Mouse (Mus musculus) heart, adult 9 months (tissue): ENCODE measurements around the gene Mib2.
A peak's percentile ranks its signal among the peaks of the same experiment; 100 is the strongest.
"Not testable (repeated sequence)": the region's sequence is repeated elsewhere in the genome, so short reads cannot be mapped to it uniquely, and the experiment has no call there.

Experiments used
- DNase-seq, 2 experiments: peaks; one replicate each; pipeline ENCODE4 v3.0.0; 2022; ENCODE audit warnings: low spot score in 2 of 2

Mib2 gene

DNA sequence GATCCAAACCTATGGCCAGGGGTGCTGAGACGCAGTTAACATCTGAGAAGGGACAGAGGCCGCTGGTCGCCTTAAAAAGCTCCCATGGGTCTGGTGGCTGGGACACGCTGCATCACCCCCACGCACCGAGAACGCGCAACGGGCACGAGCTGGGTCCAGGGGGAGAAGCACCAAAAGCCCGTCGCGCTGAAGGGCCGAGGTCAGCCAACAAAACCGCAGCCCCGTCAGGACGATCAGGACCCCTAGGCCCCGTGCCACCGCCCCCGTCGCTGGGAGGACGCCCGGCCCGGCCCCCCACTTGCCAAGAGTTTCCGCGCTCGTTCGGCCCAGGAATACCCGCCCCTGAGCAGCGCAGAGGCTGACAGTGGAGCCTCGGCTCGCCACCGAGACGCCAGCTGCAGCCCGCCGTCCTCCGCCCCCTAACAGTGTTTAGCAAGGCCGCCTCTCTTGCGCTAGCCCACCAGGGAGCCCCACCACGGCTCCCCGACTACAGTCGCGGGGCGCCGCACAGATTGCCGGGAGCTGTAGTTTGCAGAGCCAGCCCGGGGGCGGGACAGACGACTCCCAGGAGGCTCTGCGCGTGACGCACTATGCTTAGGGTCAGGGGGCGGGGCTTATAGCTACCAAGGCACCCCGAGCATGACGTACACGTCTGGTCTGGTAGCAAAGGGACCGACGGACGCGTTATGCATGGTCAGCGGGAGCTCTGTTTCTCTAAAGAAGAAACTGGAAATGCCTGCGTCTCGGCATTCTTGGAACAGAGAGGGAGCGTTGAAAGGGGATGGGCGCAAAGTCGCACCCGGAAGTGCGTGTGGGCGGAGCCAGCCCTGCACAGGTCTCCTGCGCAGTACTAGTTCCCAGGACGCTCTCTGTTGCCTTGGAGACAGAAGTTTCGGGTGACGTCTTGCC is at the start of gene Mib2:
Mib2 (minus strand) TSS at position 510 of the 909 bp plus-strand sequence.
- DNase-seq: peak; percentile 96 to 98

DNA sequence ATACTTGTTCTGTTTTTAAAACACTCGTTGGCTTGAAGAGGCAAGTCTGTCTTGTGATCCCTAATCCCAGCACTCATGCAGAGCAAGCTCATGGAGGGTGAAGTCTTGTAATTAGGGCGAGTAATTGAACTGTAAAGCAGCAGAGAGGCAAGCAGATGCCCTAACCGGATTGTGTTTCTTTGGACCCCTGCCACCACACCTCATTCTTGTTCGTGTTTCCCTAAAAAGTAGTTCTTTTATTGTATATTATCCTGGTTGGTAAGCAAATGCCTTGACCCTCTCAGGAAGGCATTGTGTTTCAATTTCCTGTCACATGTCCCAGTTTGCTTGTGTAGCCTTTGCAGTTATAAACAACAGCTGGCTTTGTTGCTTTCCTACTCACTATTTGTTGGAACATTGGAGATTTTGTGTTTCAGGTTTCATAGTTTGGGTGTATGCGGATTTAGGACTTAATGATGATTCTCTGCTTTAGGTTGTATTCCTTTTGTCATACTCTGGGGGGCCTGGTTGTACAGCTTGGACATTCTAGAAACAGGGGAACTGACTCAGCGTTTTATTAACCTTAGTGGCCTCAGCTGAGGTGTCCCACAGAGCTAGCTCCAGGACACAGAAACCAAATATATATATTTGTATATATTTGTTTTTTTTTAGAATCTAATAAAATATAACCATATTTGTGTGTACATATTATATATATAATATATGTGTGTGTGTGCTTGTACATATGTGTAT is 41.7 kb upstream of the Mib2 start:
- peak in 1 of 2 experiments; percentile 26 for DNase-seq

DNA sequence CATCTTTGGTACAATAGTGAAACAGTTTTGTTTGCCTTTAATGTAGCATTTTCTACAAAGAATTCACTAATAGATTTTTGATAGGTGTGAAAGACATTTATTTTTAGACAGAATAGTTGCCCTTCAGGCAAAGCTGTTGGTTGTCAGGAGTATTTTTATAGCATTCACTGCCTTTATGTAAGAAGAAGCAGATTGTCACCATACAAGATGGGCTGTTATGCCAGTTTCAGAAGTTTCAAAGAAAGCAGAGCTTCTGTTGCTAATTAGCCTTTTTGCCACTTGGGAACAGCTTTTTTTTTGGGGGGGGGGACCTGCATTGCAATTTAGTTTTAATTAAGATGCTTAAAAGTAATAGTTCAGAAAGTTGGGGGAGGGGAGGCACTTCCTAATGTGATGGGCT is 40.0 kb upstream of the Mib2 start:
- no peak for DNase-seq

DNA sequence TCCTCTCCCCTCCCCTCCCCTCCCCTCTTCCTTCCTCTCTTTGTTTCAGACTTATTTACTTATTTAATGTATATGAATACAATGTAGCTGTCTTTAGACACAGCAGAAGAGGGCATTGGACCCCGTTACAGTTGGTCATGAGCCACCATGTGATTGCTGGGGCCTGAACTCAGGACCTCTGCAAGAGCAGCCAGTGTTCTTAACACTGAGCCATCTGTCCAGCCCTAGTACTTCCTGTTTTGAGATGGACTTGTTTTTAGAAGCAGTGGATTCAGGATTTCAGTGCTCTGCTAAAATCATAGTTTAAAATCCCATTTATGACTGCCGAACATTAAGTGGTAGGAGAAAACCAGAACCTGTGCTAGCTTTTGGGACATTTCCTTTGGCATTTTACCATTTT is 39.6 kb upstream of the Mib2 start:
- DNase-seq: no peak

DNA sequence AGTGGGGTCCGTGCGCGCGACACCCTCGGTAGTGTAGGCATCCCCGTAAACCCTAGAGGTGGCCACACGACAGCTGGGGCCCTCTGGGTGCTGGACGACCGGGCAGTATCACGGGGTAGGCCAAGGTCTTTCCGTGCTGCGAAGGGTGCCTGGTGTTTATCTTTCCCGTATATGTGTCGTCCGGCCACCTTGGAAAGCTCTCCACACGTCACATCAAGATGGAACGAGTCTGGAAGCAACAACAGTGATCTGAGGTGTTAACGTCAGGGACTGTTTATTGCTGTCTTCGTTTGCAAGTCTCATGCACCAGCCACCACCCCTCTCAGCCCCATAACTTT is 36.6 kb upstream of the Mib2 start:
- peak in 1 of 2 experiments; percentile 5 for DNase-seq

DNA sequence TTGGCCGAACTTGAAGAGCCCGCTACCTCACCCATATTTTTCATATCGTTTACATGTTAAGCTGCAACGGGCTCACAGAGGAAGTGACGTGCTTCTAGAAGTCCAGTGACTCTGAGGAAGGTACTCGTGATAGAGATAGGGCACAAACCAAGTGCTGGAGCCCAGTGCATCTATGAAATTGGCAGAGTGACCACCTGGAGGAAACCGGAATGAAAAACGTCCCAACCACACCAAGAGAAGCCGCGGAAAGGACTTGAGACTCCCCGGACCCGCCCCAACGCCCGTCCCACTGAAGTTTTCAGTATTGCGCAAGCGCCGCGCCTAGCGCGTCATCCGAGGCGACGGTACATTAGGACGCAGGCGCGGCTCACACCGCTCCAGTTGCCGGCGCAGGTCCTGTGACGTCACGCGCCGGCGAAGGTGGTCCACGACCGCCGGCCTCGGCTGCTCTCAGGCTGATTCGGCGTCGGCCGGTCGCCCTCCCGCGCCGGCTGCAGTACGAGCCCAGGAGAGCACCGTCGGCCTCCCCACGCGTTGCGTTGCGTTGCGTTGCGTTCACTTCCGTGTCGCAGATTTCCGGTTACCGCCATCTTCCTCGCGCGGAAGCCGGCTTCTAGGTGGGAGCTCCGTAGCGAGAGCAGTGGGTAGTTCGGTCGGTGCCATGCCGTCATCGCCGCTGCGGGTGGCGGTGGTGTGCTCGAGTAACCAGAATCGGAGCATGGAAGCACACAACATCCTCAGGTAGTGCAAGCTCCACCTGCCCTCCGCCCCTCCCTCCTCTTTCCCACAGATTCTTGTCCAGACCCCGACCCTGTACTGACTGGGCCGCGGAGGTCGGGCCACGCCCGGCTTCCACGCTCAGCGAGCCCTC is 36.0 kb upstream of the Mib2 start, which contains the start of gene Ssu72:
Ssu72 (plus strand) TSS at position 80 of the 871 bp plus-strand sequence.
- peak; percentile 93 to 96 for DNase-seq

DNA sequence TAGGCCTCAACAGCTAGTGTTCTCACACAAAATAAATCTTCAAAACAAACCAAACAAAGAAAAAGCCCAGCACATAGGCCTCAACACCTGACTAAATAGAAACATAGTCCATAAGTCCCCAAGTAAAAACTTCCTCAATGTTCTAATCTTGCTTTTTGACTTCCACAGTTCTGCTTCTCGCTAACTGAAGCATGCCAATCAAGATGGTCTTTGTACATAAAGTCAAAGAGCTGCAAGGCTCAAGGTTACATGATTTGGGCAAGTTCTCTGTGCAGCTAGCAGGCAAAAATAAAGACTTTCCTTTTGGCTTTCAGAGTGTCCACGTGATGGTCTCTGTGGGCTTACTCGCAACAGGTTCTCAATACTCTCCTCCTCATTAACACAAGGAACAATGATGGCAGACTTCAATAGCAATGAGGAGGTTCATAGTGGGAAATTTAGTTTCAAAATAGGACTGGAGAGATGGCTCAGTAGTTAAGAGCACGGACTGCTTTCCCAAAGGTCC is 34.5 kb upstream of the Mib2 start:
- no peak for DNase-seq

DNA sequence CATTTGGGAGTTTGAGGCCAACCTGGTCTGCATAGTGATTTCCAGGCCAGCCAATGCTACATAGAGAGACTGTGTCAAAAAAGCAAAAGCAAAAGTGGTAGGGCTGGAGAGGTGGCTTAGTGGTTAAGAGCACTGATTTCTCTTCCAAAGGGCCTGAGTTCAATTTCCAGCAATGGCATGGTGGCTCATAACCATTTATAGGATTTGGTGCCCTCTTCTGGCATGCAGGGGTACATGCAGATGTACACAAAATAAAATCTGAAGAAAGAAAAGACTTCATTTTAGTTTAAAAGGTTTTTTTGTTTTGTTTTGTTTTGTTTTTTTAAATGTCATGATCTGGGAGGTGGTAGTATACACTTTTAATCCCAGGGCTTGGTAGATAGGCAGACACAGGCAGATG is 31.4 kb upstream of the Mib2 start:
- DNase-seq: no peak

DNA sequence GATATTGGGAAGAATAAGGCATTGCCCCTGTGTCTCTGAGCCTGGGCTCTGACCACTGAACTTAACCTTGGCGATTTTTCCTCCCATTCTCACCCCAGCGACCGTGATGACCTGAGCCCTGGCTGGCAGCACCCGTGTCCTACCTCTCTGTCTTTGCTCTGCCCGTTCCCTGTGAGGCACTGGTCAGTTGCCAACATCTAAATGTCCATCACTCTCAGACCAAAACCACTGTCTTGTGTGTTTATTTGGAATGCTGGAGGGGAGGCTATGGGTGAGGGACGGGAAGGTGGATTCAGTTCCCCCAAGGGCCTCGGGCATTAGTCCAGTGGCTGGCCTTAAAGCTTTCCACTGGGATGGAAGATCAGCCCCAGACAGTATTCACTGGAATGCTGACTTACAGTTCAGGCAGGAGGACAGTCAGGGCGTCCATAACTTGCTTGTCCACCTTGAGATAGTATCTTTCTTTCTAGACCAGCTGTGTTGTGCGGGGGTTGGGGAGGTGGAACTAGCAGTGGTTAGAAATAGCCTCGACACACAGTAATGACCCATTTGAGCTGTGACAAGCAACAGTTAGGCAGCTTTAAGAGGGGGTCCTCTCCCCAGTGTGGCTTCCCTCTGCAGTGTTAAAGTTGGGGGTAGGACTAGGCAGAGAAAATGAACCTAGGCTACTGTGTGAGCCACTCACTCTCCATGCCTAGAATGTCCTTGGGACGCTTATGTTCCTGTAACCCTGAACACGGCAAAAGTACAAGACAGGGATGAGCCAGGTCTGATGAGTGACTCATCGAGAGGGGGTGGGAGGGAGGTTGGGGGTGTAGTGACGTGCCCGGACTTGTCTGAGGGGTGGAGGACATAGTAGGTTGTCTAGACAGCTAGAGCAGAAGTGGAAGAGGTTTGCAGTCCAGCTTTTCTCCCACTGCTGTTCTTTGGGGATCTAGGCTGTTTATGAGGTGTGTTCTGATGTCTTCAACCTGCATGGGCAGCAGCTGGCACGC is 27.6 kb upstream of the Mib2 start:
- DNase-seq: no peak

DNA sequence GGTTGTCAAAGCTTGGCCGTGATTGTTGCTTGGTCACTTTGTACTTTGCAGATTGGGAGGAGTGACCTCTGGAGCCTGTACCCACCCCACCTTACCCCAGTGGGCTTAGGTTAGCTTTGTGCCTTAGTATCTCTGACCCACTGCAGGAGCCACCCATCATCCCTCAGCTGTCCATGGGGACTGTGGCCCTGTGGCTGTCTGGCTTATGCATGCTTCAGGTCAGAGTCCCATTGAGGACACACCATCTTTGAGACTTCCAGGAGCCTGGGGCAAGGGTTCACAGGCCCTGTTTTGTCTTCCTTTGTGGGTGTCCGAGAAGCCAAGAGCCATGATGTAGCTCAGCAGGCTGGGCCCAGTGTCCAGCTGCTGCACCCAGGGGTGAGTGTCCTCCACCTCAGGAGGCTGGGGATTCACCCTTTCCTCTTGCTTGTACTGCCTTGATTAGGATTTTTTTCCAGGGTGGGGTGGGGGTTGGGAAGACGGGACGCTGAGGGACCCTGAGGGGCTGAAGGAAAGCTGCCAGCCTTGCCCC is 26.6 kb upstream of the Mib2 start:
- no peak for DNase-seq

DNA sequence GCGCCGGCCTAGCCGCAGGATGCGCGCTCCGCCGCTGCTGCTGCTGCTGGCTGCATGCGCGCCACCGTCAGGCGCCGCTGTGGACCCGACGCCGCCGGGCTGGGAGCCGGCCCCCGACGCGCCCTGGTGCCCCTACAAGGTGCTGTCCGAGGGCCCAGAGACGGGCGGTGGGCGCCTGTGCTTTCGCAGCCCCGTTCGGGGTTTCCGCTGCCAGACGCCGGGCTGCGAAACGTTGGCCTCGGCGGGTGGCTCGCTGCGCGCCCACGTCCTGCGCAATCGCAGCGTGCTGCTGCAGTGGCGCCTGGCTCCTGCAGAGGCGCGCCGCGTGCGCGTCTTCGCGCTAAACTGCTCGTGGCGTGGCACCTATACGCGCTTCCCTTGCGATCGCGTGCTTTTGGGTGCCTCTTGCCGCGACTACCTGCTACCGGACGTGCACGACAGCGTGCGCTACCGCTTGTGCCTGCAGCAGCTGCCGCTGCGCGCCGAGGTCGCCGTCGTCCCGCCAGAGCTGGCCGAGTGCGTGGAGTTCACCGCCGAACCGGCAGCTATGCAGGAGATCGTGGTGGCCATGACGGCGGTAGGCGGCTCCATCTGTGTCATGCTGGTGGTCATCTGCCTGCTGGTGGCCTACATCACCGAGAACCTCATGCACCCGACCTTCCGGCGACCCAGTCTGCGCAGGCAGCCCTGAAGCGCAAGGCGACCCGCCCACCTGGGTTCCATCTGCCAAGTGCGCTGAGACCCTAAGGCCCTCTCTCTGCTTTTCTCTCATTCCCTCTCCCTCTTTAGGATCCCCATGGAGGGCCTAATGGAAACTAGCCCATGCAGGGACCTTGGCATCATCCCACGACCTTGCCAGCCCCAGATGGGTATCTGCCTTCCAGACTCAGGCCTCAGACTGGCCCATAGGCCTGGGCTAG is 25.7 kb upstream of the Mib2 start:
- DNase-seq: peak; percentile 39 to 57

DNA sequence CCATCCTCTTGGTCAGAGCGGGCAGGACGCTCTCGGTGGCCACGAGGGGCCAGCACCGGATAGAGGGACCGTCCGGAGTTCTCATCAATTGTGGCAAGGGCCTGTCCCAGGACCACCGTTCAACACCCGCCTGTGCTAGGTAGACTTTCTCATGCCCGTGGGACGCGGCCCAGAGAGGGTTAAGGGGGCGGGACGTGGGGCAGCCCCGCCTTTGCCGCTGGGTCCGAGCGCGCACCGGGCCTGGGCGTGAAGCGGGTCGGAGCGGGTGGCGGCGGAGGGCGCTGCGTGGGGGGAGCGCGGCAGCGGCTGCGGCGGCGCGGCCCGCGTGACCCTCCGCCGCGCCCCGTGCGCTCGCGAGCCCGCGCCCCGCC is 25.1 kb upstream of the Mib2 start, which contains the start of gene Fndc10:
Fndc10 (plus strand) TSS at position 232 of the 371 bp plus-strand sequence.
- DNase-seq: peak; percentile 55 to 56

DNA sequence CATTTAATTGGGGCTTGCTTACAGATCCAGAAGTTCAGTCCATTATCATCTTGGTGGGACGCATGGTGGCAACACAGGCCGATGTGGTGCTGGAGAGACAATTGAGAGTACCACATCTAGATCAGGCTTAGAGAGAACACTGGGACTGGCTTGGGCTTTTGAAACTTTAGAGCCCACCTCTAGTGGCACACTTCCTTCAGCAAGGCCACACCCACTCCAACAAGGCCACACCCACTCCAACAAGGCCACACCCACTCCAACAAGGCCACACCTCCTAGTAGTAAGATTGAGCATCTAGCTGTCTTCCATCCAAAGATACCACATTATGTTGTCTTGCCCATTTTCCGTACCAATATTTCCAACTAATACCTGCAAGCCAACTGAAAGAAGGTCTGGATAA is 23.4 kb upstream of the Mib2 start:
- DNase-seq: no peak

DNA sequence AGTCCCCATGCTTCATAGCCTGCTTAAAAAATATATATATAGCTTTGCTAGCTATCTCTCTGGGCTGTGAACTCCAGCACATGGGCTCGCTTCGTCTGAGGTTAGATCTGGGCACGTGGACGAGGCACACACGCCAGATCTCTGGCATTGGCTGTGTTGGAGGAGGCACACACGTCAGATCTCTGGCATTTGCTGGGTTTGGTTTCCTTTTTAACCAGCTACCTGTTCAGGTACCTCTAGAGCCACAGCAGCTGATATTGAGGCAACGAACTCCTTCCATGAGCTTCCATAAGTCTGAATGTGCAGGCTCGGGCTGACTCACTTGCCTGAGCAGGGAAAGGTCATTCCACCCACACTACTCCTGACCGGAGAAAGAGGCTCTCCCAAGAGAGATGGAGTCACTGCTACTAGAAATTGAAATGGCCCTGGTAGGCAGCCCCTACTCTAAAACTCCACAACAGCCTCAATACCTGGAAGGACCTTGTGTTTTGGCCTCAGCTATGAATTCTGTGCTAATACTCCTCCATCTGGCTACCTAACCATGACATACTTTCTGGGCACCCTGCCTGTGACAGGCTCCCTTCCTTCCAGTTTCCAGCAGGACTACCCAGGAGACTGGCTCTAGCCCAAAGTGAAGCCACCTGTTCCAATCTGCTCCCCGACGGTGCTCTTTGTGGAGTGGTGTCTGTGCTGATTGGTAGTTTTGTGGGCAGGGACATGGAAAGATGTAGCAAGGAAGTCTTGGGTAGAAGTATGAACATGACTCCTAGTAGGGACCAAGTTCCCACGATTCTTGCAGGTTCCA is 21.8 kb upstream of the Mib2 start:
- no peak for DNase-seq

DNA sequence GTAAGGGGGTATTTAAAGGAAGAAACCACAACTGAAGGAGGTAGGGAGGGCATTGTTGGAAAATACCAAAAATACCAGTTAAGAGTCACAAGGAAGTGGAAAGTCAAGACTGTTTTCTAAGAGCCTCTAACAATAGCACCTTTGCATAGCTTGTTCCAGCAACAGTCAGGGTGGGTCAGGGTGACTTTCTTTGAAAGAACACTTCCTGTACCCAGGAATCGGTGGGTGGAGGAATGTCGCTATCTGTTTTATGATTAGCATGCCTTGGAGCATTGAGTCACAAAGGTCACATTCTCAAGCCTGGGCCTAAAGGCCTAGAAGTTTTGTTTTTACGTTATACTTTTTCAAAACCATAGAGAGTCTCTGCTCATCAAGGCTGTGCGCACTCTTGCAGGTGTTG is 18.8 kb upstream of the Mib2 start:
- not testable (repeated sequence) for DNase-seq

DNA sequence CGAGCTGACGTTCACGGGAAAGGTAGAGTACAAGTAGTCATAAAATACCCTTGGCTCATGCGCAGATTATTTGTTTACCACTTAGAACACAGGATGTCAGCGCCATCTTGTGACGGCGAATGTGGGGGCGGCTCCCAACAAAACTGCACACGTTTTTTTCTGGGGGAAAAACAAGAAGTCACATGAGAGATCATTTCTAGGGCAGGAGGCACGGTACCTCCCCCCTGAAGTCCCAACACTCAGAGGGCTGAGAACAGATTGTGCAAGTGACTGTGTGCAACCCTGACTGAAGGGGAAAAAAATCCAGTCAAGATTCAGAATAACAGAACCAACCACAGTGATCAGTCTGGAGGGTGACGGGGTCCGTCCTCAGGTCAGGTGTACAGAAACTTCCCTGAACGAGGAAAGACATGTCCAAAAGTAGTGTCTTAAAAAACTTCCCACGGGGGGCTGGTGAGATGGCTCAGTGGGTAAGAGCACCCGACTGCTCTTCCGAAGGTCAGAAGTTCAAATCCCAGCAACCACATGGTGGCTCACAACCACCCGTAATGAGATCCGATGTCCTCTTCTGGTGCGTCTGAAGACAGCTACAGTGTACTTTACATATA is 14.8 kb upstream of the Mib2 start:
- DNase-seq: not testable (repeated sequence)

DNA sequence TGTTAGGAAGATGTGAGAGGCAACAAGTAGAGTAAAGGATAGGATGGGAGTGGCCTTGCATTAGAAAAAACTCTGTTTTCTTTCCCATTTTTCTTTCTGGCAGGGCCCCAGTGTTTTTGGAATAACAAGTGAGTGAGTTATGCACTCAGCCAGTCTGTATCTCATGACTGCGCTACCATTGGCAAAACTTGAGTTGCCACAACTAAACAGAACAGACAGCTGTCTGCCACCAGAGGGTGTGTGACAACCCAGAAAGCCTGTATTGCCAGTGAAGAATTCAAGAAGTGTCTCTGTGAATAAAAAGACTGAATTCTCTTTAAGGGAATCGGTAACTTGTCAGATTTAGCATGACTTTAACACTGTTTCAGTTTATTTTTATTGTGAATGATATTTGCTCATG is 7.0 kb upstream of the Mib2 start:
- DNase-seq: no peak

DNA sequence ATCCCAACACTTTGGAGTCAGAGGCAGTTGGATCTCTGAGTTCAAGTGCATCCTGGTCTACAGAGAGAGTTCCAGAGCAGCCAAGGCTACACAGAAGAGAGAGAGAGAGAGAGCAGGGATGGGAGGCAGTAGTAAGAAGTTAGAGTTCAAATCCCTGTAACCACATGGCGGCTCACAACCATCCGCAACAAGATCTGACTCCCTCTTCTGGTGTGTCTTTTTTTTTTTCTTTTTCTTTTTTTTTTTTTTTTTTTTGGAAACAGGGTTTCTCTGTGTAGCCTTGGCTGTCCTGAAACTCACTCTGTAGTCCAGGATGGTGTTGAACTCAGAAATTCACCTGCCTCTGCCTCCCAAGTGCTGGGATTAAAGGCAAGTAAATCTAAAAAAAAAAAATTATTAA is 3.1 kb upstream of the Mib2 start:
- no peak for DNase-seq
